Mouse (Mus musculus) testis, adult 2 months (tissue): ENCODE results near the gene Ilkap. TPM values are rescaled to one million over a fixed set of nuclear protein-coding genes. Genes with fewer than 3 reads are reported as not detected.

ENCODE experiments used
- H3K27ac ChIP-seq: fragments of 200-500 bp; 2 replicates; pipeline ENCODE4 v1.5.1; 2012; ENCODE audit warnings: low read depth, low read length; ENCODE audit not compliant: control insufficient read depth, insufficient read depth
- H3K27me3 ChIP-seq: fragments of 200-500 bp; 2 replicates; pipeline ENCODE4 v1.6.1; 2012; ENCODE audit warnings: mild to moderate bottlenecking, low read length, moderate library complexity; ENCODE audit not compliant: control insufficient read depth, insufficient read depth
- H3K36me3 ChIP-seq: fragments of 200-500 bp; 2 replicates; pipeline ENCODE4 v1.6.1; 2012; ENCODE audit warnings: mild to moderate bottlenecking, low read length; ENCODE audit not compliant: control insufficient read depth, insufficient read depth
- H3K4me1 ChIP-seq: fragments of 200-500 bp; 2 replicates; pipeline ENCODE4 v1.6.1; 2012; ENCODE audit warnings: low read length; ENCODE audit not compliant: control insufficient read depth, insufficient read depth
- H3K4me3 ChIP-seq: fragments of 200-500 bp; 2 replicates; pipeline ENCODE4 v1.5.1; 2012; ENCODE audit warnings: low read depth, mild to moderate bottlenecking, low read length, moderate library complexity, mixed read lengths; ENCODE audit not compliant: control insufficient read depth
- CTCF ChIP-seq: fragments of 200-500 bp; IDR thresholded peaks from 2 replicates; pipeline ENCODE4 v1.5.1; 2012; ENCODE audit warnings: low read depth, mild to moderate bottlenecking, inconsistent platforms, low read length, moderate library complexity; ENCODE audit not compliant: control insufficient read depth, insufficient read depth, insufficient replicate concordance
- POLR2A ChIP-seq: fragments of 200-500 bp; IDR thresholded peaks from 2 replicates; pipeline ENCODE4 v1.6.1; 2012; ENCODE audit warnings: low read depth, mild to moderate bottlenecking, inconsistent platforms, low read length, moderate library complexity; ENCODE audit not compliant: control insufficient read depth
- polyA plus RNA-seq: library from polyadenylated mRNA; depleted of rRNA; stranded (reverse); fragments of >200 nt; gene quantifications from 2 replicates; pipeline ENCODE4 v1.2.3, GENCODE M21; 2012

Ilkap gene
- polyA plus RNA-seq, 1 experiment, result 20.2 TPM

DNA sequence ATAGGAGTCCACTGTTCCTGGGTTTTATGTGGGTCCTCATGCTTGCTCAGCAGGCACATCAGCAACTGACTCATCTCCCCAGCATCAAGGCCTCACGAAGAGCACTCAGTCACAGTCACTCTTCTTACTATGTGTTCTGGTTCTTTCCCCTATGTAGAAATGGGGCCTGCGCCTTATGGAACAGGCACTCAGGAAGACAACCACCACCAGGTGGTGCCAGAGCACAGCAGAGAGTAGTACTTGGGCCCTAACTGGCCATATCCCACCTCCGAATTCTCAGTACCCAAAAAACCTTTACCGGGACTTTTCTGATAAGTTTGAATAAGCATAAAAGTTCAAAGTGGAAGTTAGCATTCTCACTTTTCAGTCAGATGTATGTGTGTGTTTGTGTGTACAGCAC, 30.0 kb upstream of the Ilkap start:
- no peaks in the 10 kb centered on the region; the same call in 1 of the 2 replicates for H3K36me3 ChIP-seq
- H3K4me3 ChIP-seq, result no peak overlapping the region
- H3K27ac ChIP-seq, result no peak overlapping the region
- TF ChIP-seq POLR2A, result no peak
- peak; percentile 59; the same call in 1 of the 2 replicates for TF ChIP-seq CTCF
- H3K4me1 ChIP-seq, result no peaks in the 10 kb centered on the region
- no peaks in the 10 kb centered on the region for H3K27me3 ChIP-seq

DNA sequence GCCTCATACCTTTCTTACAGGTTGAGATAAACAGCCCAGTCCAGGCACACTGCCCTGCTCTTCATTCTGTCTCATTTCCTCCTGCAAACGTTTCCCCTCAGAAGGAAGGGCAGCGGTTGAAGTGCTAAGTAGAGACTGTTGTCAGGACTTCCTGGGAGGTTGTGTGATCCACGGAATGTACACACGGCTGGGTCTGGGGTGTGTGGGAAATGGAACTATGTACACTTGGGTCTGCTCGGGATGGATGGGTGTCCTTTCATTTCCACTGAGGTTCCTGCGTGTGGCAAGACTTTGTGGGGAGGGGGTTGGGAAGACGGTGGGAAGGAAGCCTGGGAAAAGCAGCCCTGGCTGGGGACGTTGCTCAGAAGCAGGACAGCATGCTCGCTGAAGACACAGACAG, 27.8 kb upstream of the Ilkap start:
- TF ChIP-seq CTCF (no peak), POLR2A (no peak)
- H3K27me3 ChIP-seq, result no peaks in the 10 kb centered on the region
- no peaks in the 10 kb centered on the region for H3K4me1 ChIP-seq
- H3K27ac ChIP-seq, result no peak overlapping the region
- no peaks in the 10 kb centered on the region; the same call in 1 of the 2 replicates for H3K36me3 ChIP-seq
- no peak overlapping the region for H3K4me3 ChIP-seq

DNA sequence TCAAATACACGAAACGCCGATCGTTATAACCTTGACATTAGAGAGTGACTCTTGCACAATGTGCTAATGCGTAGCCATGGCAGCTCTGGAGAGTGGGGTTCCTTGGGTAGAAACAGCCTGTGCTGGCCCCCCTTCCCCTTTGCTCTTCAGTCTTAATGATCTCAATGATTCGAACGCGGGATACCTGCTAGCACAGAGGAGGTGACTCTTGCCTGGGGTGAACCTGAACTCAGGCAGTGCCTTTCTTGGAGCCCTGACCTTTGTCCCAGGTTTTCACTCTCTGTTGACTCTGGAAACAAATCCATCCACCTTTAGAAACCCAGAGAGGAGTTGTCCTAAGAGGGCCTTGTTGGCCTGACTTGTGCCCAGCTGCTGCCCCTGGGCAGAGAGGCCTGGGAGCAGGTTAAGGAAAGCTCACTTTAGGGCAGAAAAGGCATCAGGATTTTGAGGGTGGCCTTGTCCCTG, 22.0 kb upstream of the Ilkap start:
- Histone ChIP-seq H3K36me3 (no peaks in the 10 kb centered on the region; the same call in 1 of the 2 replicates), H3K27me3 (no peaks in the 10 kb centered on the region), H3K4me1 (no peaks in the 10 kb centered on the region), H3K27ac (no peak overlapping the region), H3K4me3 (no peak overlapping the region)
- no peak for TF ChIP-seq POLR2A
- no peak for TF ChIP-seq CTCF

DNA sequence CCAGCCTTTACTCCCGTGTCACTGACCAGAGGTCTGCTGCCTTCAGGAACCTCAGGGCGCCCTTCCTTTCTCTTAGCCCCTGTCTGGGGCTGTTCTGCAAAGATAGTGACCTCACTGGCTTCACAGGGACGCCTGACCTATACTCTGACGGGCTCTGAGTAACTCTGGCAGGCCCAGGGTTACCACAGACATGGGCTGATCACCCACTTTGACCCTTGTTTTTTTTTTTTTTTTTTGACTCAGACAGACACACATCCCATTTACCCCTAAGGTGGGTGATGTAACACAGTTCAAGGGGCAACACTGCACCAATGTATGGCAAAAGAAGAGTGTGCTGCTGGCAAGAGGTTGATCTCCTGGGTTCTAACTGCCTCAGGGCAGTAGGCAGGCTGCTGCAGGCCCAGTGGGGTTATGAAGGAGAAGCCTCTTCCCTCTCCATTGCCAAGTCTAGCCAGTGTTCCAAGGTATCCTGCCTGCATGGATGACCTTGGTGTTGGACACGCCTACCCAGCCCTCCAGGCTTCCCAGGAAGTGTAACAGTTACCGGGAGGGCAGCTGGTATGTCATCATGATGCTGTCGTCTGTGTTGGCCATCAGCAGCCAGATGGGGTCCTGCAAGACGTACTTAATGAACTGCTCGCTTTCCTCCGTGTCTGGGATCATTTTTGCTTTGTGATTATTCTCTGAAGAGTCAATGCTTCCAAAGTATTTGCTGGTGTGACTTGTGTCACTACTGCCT, 21.4 kb upstream of the Ilkap start:
- no peaks in the 10 kb centered on the region for H3K27me3 ChIP-seq
- no peaks in the 10 kb centered on the region for H3K4me1 ChIP-seq
- H3K36me3 ChIP-seq, result no peaks in the 10 kb centered on the region; the same call in 1 of the 2 replicates
- H3K27ac ChIP-seq, result no peak overlapping the region
- H3K4me3 ChIP-seq, result no peak overlapping the region
- no peak for TF ChIP-seq CTCF
- TF ChIP-seq POLR2A, result no peak

DNA sequence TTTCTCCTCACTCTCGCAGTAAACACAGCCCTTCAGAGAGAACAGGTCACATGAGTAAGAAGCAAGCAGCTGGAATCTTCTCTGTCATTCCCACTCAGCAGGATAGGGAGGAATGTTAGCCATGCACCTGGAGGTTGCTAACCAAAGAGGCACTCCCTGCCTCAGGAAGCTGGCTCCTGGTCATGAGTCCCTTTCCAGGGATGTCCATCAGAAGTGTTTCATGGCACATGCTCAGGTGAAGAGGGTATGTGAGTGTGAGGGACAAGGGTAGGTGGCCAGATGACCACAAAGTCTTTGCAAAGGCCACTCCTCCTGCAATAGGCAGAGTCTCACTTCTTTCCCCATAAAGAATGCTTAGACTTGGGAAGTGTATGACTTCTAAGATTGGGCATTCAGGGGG, 19.4 kb upstream of the Ilkap start:
- peaks cover 13% of the 10 kb centered on the region for H3K4me1 ChIP-seq
- TF ChIP-seq POLR2A (no peak), CTCF (no peak)

DNA sequence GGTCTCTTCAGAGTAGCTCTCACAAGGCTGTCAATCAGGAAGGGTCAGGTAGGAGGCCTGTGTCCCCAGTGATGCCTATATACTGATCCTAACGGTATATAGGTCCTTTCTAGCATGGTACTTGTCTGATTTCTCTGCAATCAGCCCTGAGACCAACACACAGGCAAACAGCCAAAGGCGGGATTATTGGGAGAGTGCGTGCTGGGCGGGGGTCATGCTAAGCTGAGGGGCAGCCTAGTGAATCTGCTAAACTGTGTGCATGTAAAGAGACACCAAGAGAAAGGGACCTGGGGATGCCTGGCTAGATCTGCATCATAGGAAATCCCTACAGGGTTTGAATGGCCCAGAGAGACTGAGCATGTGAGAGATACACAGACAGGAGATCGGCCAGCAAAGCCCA, 16.7 kb upstream of the Ilkap start:
- Histone ChIP-seq H3K27me3 (no peaks in the 10 kb centered on the region), H3K4me1 (peaks cover 23% of the 10 kb centered on the region), H3K36me3 (no peaks in the 10 kb centered on the region; the same call in 1 of the 2 replicates), H3K27ac (no peak overlapping the region), H3K4me3 (no peak overlapping the region)
- TF ChIP-seq CTCF, result no peak
- TF ChIP-seq POLR2A, result no peak

More for the DNA sequence above, 19.4 kb upstream of the Ilkap start:
- no peak overlapping the region for H3K27ac ChIP-seq
- no peaks in the 10 kb centered on the region for H3K27me3 ChIP-seq
- no peak overlapping the region for H3K4me3 ChIP-seq
- H3K36me3 ChIP-seq, result no peaks in the 10 kb centered on the region; the same call in 1 of the 2 replicates

DNA sequence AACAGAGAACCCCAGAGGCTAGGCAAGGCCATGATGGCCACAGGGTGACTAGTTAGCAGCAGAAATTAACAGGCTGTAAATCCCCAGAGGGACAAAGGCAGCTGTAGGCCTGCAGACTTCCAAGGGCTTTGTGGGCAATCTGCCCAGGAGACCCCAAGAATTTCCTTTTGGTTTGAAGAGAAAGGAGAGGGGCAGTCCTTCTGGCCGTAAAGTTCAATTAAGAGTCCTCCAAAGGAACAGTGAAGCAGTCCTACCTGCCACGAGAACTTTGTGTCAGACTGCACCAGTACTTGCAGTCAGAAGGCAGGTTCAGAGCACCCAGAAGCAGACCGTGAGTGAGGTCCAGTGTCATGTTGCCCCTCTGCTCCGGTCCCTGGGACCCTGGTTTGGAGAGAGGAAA, 16.3 kb upstream of the Ilkap start:
- no peak overlapping the region for H3K4me3 ChIP-seq

More for the DNA sequence above, 16.3 kb upstream of the Ilkap start:
- Histone ChIP-seq H3K27me3 (no peaks in the 10 kb centered on the region), H3K36me3 (no peaks in the 10 kb centered on the region; the same call in 1 of the 2 replicates), H3K27ac (no peak overlapping the region), H3K4me1 (peaks cover 23% of the 10 kb centered on the region)
- TF ChIP-seq POLR2A (no peak), CTCF (no peak)
